Mouse (Mus musculus) liver, embryonic 12.5 days (tissue): ENCODE results near the gene Ift27. TPM values are rescaled to one million over a fixed set of nuclear protein-coding genes. Genes with fewer than 3 reads are reported as not detected.

ENCODE experiments used
- ATAC-seq: fragments of 200-750 bp; cut with Nextera tagmentation; 2 replicates; pipeline ENCODE4 v1.8.0; 2017; ENCODE audit warnings: moderate number of reproducible peaks, mild to moderate bottlenecking, moderate library complexity
- H3K27ac ChIP-seq: fragments of 300-500 bp; sonication (generic); 2 replicates; pipeline ENCODE4 v1.5.1; 2016; ENCODE audit warnings: mild to moderate bottlenecking
- H3K27me3 ChIP-seq: fragments of 300-500 bp; sonication (generic); replicated peaks from 2 replicates; pipeline ENCODE4 v1.6.1; 2016; ENCODE audit warnings: mild to moderate bottlenecking, moderate library complexity
- H3K36me3 ChIP-seq: fragments of 300-500 bp; sonication (generic); 2 replicates; pipeline ENCODE4 v1.6.1; 2016; ENCODE audit warnings: mild to moderate bottlenecking, moderate library complexity
- H3K4me1 ChIP-seq: fragments of 300-500 bp; sonication (generic); 2 replicates; pipeline ENCODE4 v1.6.1; 2016
- H3K4me2 ChIP-seq: fragments of 300-500 bp; sonication (generic); 2 replicates; pipeline ENCODE4 v1.6.1; 2016; ENCODE audit warnings: mild to moderate bottlenecking, moderate library complexity
- H3K4me3 ChIP-seq: fragments of 300-500 bp; sonication (generic); 2 replicates; pipeline ENCODE4 v1.5.1; 2016; ENCODE audit warnings: mild to moderate bottlenecking, moderate library complexity
- H3K9ac ChIP-seq: fragments of 300-500 bp; sonication (generic); 2 replicates; pipeline ENCODE4 v1.6.1; 2016; ENCODE audit warnings: mild to moderate bottlenecking, moderate library complexity
- H3K9me3 ChIP-seq: fragments of 300-500 bp; sonication (generic); replicated peaks from 2 replicates; pipeline ENCODE4 v1.6.1; 2016; ENCODE audit warnings: mild to moderate bottlenecking, moderate library complexity
- WGBS: fragments of 180-500 bp; shearing (Covaris S2); methylation state at CpG from one replicate; pipeline ENCODE4 v1.1.7; 2016; ENCODE audit not compliant: insufficient replicate concordance; 5-methylcytosine and 5-hydroxymethylcytosine counted together
- polyA plus RNA-seq: library from polyadenylated mRNA; unstranded; fragments of >200 nt; fragmentation: Nextera tagmentation; extraction: Ambion mirVana; gene quantifications from 2 replicates; pipeline ENCODE4 v1.2.1, GENCODE M21; 2016

Ift27 gene
- polyA plus RNA-seq, 1 experiment from 2014 or later = 46.9 TPM

DNA sequence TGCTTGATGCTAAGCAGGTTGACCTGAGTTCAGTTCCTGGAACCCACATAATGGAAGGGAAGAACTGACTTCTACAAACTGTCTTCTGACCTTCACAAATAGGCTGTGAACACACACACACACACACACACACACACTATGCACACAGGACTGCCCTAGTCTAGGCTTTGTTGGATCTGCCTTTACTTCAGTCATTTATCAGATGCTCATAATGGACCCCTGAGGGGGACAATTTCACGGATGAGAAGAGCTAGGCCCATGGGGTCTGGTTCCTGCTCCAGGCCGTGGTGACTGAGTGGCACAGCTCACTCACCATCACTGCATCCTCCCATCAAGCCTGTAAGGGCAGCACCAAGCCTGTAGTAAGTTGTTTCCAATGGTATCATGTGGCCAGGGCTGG, 40.5 kb downstream of the Ift27 start:
- 0 out of 2 replicates have a peak, but pooled peaks cover 3% of the 10 kb centered on the region for H3K27me3 ChIP-seq
- no peaks in the 10 kb centered on the region for H3K36me3 ChIP-seq
- H3K9ac ChIP-seq = no peak overlapping the region
- no peaks in the 10 kb centered on the region for H3K9me3 ChIP-seq
- H3K27ac ChIP-seq = no peak overlapping the region
- H3K4me1 ChIP-seq = no peaks in the 10 kb centered on the region
- H3K4me3 ChIP-seq = no peak overlapping the region
- H3K4me2 ChIP-seq = no peak overlapping the region
- ATAC-seq = no peak
- WGBS = 32% methylated on average over 2 of the region's 2 CpGs

DNA sequence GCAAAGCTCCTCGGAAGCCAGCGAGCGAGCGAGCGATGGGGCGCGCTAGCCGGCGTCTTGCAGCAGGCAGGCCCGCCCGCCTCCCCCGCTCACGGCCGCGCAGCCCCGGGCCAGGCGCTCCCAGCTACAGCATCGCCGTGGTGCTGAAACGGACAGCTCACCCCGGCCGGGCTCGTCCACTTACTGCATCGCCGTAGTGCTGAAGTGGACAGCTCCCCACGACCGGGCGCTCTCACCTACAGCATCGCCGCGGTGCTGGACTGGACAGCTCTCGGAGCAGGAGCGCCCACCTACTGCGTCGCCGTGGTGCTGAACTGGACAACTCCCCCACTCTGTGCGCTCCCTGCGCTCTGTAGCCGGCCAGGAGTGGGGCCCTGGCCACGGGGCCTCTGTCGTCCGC, 54.2 kb downstream of the Ift27 start, which contains the start of gene Cacng2:
Cacng2 (minus strand) TSS at position 325 of the 400 bp plus-strand sequence.
- under 1% methylated on average over 41 of the region's 42 CpGs for WGBS
- Histone ChIP-seq H3K27ac (no peak within 1 kb of the TSS), H3K4me3 (no peak within 1 kb of the TSS; the same call in 1 of the 2 replicates), H3K9ac (no peak within 1 kb of the TSS), H3K27me3 (peaks cover 37% of the 10 kb centered on the region), H3K4me1 (no peaks in the 10 kb centered on the region), H3K4me2 (peak within 1 kb of the TSS; percentile 46), H3K36me3 (no peaks in the 10 kb centered on the region), H3K9me3 (no peaks in the 10 kb centered on the region)
- peak; percentile 87 for ATAC-seq

DNA sequence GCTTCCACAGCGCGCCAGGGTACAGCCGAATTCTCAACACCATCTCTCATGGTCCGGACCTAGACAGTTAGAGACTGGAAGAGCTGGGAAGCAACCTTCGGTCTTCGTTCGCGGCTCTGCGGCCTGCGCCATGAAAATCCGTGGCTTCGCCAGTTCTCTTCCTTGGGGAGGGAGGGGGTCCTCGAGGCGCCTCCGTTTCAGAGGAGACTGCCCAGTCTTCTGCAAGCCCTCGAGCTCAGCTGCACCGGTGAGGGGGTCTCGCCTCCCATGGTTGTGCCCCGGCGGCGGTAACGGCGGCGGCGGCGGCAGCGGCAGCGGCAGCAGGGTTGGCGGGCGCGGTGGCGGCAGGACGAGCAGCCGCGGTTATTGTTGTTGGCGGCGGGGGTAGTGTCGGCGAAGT, 54.7 kb downstream of the Ift27 start:
- H3K36me3 ChIP-seq = no peaks in the 10 kb centered on the region
- no peak overlapping the region; the same call in 1 of the 2 replicates for H3K4me3 ChIP-seq
- H3K9ac ChIP-seq = no peak overlapping the region
- no peaks in the 10 kb centered on the region for H3K4me1 ChIP-seq
- WGBS = 10% methylated on average over 34 of the region's 39 CpGs
- no peak for ATAC-seq
- no peak overlapping the region for H3K27ac ChIP-seq
- H3K27me3 ChIP-seq = peaks cover 37% of the 10 kb centered on the region
- peak overlapping the region; percentile 46 for H3K4me2 ChIP-seq
- H3K9me3 ChIP-seq = no peaks in the 10 kb centered on the region

GRCm38 (mm10) chr15:78118275-78118995, 55.5 kb downstream of the Ift27 start:
- no peaks in the 10 kb centered on the region for H3K9me3 ChIP-seq
- WGBS = 52% methylated on average over 18 of the region's 18 CpGs
- H3K9ac ChIP-seq = no peak overlapping the region
- no peak overlapping the region for H3K27ac ChIP-seq
- H3K4me1 ChIP-seq = no peaks in the 10 kb centered on the region
- no peak overlapping the region for H3K4me3 ChIP-seq
- no peaks in the 10 kb centered on the region for H3K36me3 ChIP-seq
- ATAC-seq = no peak
- H3K4me2 ChIP-seq = no peak overlapping the region
- H3K27me3 ChIP-seq = peaks cover 37% of the 10 kb centered on the region

DNA sequence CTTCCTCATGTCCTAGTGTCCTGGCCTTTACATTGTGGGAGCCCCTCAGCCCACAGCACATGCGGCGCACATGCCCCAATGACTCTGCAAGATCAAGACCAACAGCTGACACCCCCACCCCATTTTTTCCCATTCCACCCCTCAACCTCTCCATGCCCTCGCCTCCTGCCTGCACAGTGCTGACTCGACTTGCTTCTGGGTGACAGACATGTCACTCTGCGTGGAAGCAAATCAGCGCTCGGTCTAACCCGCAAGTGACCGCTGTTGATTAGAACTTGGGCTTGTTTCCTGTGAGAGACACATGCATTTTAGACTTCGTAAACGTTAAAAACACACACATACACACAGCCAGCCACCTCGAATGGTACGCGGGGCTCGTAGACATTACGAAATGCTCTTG, 56.2 kb downstream of the Ift27 start:
- H3K27ac ChIP-seq = no peak overlapping the region
- no peak overlapping the region for H3K9ac ChIP-seq
- H3K9me3 ChIP-seq = no peaks in the 10 kb centered on the region
- H3K36me3 ChIP-seq = no peaks in the 10 kb centered on the region
- H3K4me3 ChIP-seq = no peak overlapping the region
- no peak for ATAC-seq
- peaks cover 37% of the 10 kb centered on the region for H3K27me3 ChIP-seq
- 77% methylated on average over 16 of the region's 16 CpGs for WGBS
- no peak overlapping the region for H3K4me2 ChIP-seq
- no peaks in the 10 kb centered on the region for H3K4me1 ChIP-seq

DNA sequence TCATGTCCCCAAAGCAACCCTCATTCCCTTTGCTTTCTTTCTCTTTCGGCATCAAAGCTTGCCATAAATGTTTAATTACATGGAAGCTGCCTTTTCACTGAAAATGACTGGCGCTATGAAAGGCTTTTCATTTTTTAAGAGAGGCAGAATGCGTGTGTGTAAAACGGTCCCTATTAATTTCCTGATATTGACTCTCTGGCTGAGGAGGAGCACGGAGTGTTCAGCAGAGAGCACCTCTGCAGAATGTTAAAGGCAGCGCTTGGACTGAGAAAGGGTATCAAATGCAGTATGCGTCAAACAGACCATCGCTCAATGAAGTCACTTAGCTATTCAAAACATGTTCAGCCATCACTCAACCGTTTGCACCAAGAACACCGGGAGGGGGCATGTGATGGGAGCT, 57.0 kb downstream of the Ift27 start:
- ATAC-seq = no peak
- Histone ChIP-seq H3K27me3 (peaks cover 37% of the 10 kb centered on the region), H3K4me3 (no peak overlapping the region), H3K27ac (no peak overlapping the region), H3K4me1 (no peaks in the 10 kb centered on the region), H3K9ac (no peak overlapping the region), H3K4me2 (no peak overlapping the region), H3K36me3 (no peaks in the 10 kb centered on the region), H3K9me3 (no peaks in the 10 kb centered on the region)
- 76% methylated on average over 10 of the region's 10 CpGs for WGBS

- no peak for ATAC-seq
- Histone ChIP-seq H3K4me3 (no peak overlapping the region), H3K4me2 (no peak overlapping the region), H3K27me3 (peaks cover 37% of the 10 kb centered on the region), H3K36me3 (no peaks in the 10 kb centered on the region), H3K27ac (no peak overlapping the region), H3K4me1 (no peaks in the 10 kb centered on the region), H3K9ac (no peak overlapping the region), H3K9me3 (no peaks in the 10 kb centered on the region)
- 61% methylated on average over 10 of the region's 10 CpGs for WGBS
Measured at GRCm38 (mm10) chr15:78116244-78116643, 57.7 kb downstream of the Ift27 start.

Other genes with a start within 250 kb of the Ift27 start
- 239 and 249 TPM in 2 replicates for gene Txn2, start 245.1 kb downstream of the Ift27 start, polyA plus RNA-seq
- gene Foxred2, start 217.4 kb downstream of the Ift27 start, polyA plus RNA-seq = 1.3 and 1.7 TPM in 2 replicates
- 257 and 271 TPM in 2 replicates for gene Eif3d, start 203.3 kb downstream of the Ift27 start, polyA plus RNA-seq
- not detected in 2 replicates for gene Cacng2, start 54.1 kb downstream of the Ift27 start, polyA plus RNA-seq
- not detected in 2 replicates for gene Pvalb, start 32.3 kb upstream of the Ift27 start, polyA plus RNA-seq
- 31.4 and 37.5 TPM in 2 replicates for gene Ncf4, start 70.7 kb upstream of the Ift27 start, polyA plus RNA-seq
- 0.79 and 1.0 TPM in 2 replicates for gene Csf2rb2, start 131.6 kb upstream of the Ift27 start, polyA plus RNA-seq
- gene Csf2rb, start 151.6 kb upstream of the Ift27 start, polyA plus RNA-seq = 3.6 and 3.9 TPM in 2 replicates
- gene Tex33, start 221.8 kb upstream of the Ift27 start, polyA plus RNA-seq = not detected in 2 replicates
- 84.9 and 92.8 TPM in 2 replicates for gene Tst, start 231.8 kb upstream of the Ift27 start, polyA plus RNA-seq
- 3.5 and 4.8 TPM in 2 replicates for gene Mpst, start 232.3 kb upstream of the Ift27 start, polyA plus RNA-seq